Mouse (Mus musculus) urinary bladder, adult 18-20 months (tissue): ENCODE measurements around the gene Btbd16.

ENCODE experiments used
- DNase-seq, 2 experiments: peaks; one replicate each; pipeline ENCODE4 v3.0.0; 2022; ENCODE audit warnings: low spot score in 2 of 2, mixed read lengths in 2 of 2

Btbd16 gene

GRCm38 (mm10) chr7:130773914-130774630 lies at the start of gene Btbd16:
TSS of gene Btbd16 (plus strand) at chr7:130774069.
- DNase-seq, result no peak

DNA sequence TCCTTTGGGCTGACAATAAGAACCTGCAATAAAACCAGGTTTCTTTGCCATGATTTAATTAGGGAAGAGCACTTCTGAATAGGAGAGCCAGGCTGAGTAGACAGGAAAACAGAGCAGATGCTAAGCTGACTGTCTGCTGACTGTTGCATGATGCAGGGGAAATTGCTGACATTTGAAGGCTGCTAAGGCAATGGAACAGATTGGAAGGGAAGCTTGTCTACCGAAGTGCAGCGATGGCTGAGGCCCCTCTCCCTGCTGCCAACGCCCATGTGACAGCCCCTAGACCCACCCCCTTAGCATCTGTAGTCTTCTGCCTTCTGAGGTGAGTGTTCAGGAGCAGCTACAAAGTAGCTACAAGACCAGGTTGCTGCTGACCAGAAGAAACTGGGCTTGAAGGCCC lies 47.7 kb upstream of the Btbd16 start:
- DNase-seq, result no peak

- no peak for DNase-seq
These were observed 47.0 kb upstream of the Btbd16 start for GRCm38 (mm10) chr7:130726724-130727422.

- DNase-seq, result no peak
These were observed 46.3 kb upstream of the Btbd16 start for GRCm38 (mm10) chr7:130727560-130727959.

DNA sequence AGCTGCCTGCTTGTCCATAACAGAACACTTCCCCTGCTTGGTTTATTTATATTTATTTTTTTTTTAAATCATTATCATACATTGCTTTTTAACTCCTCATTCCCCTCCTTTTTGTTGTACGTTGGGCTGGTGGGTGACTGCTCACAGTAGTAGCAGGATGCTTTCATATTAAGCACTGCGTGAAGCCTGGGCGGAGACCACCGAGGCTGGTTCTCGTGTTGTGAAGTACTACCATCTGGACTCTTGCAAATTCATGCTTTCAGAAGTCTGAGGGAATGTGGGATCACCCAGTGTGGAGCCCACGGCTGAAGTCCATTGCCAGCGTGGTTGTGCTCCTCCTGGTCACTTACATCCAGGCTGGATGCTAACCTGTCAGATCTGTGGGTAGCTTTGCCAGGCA lies 42.1 kb upstream of the Btbd16 start:
- no peak for DNase-seq

GRCm38 (mm10) chr7:130732908-130733307 lies 41.0 kb upstream of the Btbd16 start:
- DNase-seq, result no peak

DNA sequence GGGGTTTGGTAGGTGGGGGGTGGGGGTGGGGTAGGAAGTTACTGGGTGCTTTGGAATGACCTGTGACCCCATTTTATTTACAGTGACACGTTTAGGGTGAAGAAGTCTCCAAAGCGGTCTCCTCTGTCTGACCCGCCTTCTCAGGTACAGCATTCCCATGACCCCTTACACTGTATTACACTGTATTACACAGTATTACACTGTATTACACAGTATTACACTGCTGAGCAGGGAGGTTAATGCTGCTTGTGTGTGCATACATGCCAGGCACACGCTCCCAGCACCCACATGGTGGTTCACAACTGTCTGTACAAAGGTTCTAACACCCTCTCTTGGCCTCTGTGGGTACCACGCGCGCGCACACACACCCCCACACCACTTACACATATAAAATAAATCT lies 40.4 kb upstream of the Btbd16 start:
- DNase-seq, result no peak

GRCm38 (mm10) chr7:130734195-130734787 lies 39.6 kb upstream of the Btbd16 start:
- DNase-seq, result no peak

DNA sequence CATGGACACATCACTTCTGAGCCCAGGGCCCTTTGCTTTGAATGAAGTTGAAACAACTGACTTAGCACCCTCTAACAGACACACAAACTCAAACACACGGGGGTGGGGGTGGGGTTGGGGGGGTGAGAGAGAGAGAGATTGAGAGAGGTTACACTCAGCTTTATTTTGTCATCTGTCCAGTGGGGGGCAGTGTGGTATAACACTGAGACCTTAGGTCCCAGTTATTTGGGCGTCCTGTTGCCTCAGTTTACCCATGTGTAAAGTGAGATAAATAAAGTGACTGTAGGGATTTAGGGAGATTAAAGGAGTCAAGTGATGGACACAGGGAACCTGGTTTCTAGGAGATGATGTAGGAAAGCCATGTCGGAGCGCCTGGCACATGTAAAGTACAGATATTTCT lies 32.8 kb upstream of the Btbd16 start:
- no peak for DNase-seq

- DNase-seq, result no peak
These were observed 30.4 kb upstream of the Btbd16 start for GRCm38 (mm10) chr7:130743239-130744025.

DNA sequence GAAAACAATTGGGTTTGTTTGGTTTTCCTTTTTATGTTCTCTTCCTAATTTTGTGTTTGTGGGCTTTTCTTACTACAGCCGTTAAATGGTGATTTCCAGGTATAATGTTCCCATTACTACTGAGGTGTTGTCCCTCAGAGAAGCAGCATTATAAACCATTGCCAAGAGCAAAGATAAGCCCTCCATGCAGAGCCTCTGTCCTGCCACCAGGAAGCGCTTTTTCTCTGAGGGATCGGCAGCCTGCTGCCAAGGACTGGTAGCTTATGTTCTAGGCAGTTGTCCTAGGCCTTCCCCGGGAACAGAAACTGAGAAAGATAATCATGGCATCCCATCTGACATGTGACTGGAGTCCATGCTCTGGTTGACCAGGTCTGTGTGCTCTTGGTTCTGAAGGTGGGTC lies 24.7 kb upstream of the Btbd16 start:
- no peak for DNase-seq

DNA sequence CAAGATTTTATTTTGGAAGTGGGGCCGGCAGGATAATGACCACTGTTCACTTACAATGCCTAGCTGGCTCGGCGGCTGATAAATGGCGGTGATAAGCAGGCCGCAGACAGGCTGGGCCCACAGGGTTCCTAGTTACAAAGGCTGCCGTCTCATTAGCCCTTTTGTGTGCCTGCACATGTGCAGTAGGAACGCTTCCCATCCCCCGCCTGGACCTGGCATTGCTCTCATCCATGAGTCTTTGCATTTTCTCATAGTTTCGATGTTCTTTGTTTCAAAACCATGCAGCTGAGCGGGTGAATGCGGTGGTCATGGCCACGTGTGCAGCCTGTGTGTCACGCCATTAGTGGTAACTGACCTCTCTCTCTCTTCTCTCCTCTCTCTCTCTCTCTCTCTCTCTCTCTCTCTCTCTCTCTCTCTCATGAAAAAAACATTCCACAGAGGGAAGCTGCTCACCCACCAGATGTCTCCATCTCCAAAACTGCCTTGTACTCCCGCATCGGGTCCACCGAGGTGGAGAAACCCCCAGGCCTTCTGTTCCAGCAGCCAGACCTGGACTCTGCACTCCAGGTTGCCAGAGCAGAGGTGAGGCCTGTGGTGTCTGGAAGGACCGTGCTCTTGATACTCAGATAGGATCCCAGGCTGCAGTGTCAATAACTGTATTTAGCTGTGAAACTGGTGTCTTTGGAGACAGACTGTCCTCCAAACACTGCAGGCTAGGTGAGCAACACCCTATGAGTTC lies 22.9 kb upstream of the Btbd16 start:
- DNase-seq, result no peak

DNA sequence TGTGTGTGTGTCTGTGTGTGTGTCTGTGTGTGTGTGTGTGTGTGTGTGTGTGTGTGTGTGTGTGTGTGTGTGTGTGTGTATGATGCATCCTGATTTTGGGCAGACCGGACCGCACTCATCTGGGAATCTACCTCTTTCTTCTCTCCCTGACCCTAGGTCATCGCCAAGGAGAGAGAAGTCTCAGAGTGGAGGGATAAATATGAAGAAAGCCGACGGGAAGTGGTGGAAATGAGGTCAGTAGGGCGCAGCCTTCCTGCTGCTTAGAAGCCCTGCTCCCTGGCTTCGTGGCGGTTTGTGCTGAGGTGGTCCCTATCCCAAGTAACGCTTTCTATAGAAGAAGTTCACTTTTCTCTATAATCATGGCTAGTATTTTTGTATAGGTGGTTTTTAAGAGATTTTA lies 22.2 kb upstream of the Btbd16 start:
- DNase-seq, result no peak

- no peak for DNase-seq
These were observed 19.1 kb upstream of the Btbd16 start for GRCm38 (mm10) chr7:130754790-130755189.

- no peak for DNase-seq
These were observed 17.5 kb upstream of the Btbd16 start for GRCm38 (mm10) chr7:130756343-130756835.

GRCm38 (mm10) chr7:130757326-130757865 lies 16.5 kb upstream of the Btbd16 start:
- DNase-seq, result no peak

- peak; percentile 27 to 31 for DNase-seq
These were observed 11.6 kb upstream of the Btbd16 start for GRCm38 (mm10) chr7:130762071-130762897.

DNA sequence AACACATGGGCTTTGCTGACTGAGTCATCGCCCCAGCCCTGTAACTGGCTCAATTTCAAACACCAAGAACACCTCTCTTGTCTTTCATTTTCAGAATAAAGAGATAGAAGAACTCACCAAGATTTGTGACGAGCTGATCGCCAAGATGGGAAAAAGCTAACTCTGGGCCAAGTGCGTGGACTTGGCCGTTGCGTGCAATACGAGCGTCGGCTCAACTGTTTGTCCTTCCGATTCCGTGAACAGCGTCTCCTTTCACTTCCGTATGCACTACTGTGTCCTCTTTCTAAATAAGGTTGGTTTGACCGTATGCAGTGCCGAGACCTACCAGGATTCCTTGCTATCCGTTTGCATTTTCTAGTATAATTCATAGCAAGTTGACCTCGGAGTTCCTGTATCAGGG lies 9.7 kb upstream of the Btbd16 start:
- DNase-seq, result no peak

- DNase-seq, result no peak
These were observed 7.3 kb upstream of the Btbd16 start for GRCm38 (mm10) chr7:130766411-130767170.
